Mouse (Mus musculus) liver, embryonic 14.5 days (tissue): ENCODE measurements around the gene Bcap29. TPM values are rescaled to one million over a fixed set of nuclear protein-coding genes. Genes with fewer than 3 reads are reported as not detected.

Source experiments
- ATAC-seq: fragments of 200-750 bp; cut with Nextera tagmentation; 2 replicates; pipeline ENCODE4 v1.8.0; 2017; ENCODE audit warnings: moderate number of reproducible peaks, mild to moderate bottlenecking, moderate library complexity; ENCODE audit not compliant: insufficient read depth
- DNase-seq, 3 experiments: peaks; one replicate each; pipeline ENCODE4 v3.0.0-alpha.2; 2012 to 2013; ENCODE audit warnings: low read depth in 3 of 3, low spot score in 3 of 3
- H3K27ac ChIP-seq: fragments of 300-500 bp; sonication (generic); 2 replicates; pipeline ENCODE4 v1.5.1; 2014; ENCODE audit warnings: moderate library complexity, mild to moderate bottlenecking, control low read depth, inconsistent platforms
- H3K27me3 ChIP-seq: fragments of 300-500 bp; sonication (generic); 2 replicates; pipeline ENCODE4 v1.6.1; 2014; ENCODE audit warnings: mild to moderate bottlenecking, low read length, moderate library complexity; ENCODE audit not compliant: control insufficient read depth, insufficient read depth
- H3K36me3 ChIP-seq: fragments of 300-500 bp; sonication (generic); replicated peaks from 2 replicates; pipeline ENCODE4 v1.6.1; 2014; ENCODE audit warnings: low read depth; ENCODE audit not compliant: control insufficient read depth, insufficient read depth
- H3K4me1 ChIP-seq, 2 experiments: fragments of 200-500 bp in 1 of 2; fragments of 300-500 bp in 1 of 2; sonication (generic) in 1 of 2; replicated peaks; 2 replicates each; pipeline ENCODE4 v1.6.1; 2012 to 2014; ENCODE audit warnings: antibody characterized with exemption in 1 of 2, inconsistent platforms in 1 of 2, low read length in 1 of 2; ENCODE audit not compliant: control insufficient read depth in 2 of 2, insufficient read depth in 2 of 2
- H3K4me2 ChIP-seq: fragments of 300-500 bp; sonication (generic); 2 replicates; pipeline ENCODE4 v1.6.1; 2014; ENCODE audit warnings: low read depth, mild to moderate bottlenecking, control low read depth, moderate library complexity
- H3K4me3 ChIP-seq, 2 experiments: fragments of 200-500 bp in 1 of 2; fragments of 300-500 bp in 1 of 2; sonication (generic) in 1 of 2; 2 replicates each; pipeline ENCODE4 v1.5.1; 2012 to 2014; ENCODE audit warnings: low read depth in 2 of 2, low read length in 2 of 2, mild to moderate bottlenecking in 2 of 2, control low read depth in 1 of 2, inconsistent platforms in 1 of 2, moderate library complexity in 1 of 2; ENCODE audit not compliant: insufficient read depth in 1 of 2
- H3K9ac ChIP-seq: fragments of 300-500 bp; sonication (generic); replicated peaks from 2 replicates; pipeline ENCODE4 v1.6.1; 2014; ENCODE audit warnings: mild to moderate bottlenecking, control low read depth, moderate library complexity
- H3K9me3 ChIP-seq: fragments of 300-500 bp; sonication (generic); 2 replicates; pipeline ENCODE4 v1.6.1; 2016; ENCODE audit warnings: low read length, mixed read lengths; ENCODE audit not compliant: control insufficient read depth
- CTCF ChIP-seq: IDR thresholded peaks from 2 replicates; pipeline ENCODE4 v1.5.1; 2016; ENCODE audit warnings: antibody characterized with exemption, low read depth, control low read depth
- EP300 ChIP-seq: IDR thresholded peaks from 2 replicates; pipeline ENCODE4 v1.6.1; 2016; ENCODE audit warnings: antibody characterized with exemption, low read depth
- WGBS: fragments of 180-500 bp; shearing (Covaris S2); extraction: QIAGEN DNeasy Blood & Tissue Kit; methylation state at CpG from one replicate; pipeline ENCODE4 v1.1.7; 2014; ENCODE audit not compliant: insufficient replicate concordance; 5-methylcytosine and 5-hydroxymethylcytosine counted together
- polyA plus RNA-seq, 2 experiments: library from polyadenylated mRNA; depleted of rRNA in 1 of 2; stranded (reverse) in 1 of 2; unstranded in 1 of 2; fragments of >200 nt; fragmentation: Nextera tagmentation in 1 of 2; extraction: Ambion mirVana in 1 of 2; gene quantifications; 2 replicates each; pipeline versions ENCODE4 v1.2.1 to v1.2.3; 2012 to 2014

The Bcap29 gene
- polyA plus RNA-seq, 2 experiments, result 8.5 to 29.7 TPM

- no peak for DNase-seq
- WGBS, result 60% methylated on average over 6 of the region's 6 CpGs
These were observed 30.9 kb downstream of the Bcap29 start for GRCm38 (mm10) chr12:31603586-31603985.

DNA sequence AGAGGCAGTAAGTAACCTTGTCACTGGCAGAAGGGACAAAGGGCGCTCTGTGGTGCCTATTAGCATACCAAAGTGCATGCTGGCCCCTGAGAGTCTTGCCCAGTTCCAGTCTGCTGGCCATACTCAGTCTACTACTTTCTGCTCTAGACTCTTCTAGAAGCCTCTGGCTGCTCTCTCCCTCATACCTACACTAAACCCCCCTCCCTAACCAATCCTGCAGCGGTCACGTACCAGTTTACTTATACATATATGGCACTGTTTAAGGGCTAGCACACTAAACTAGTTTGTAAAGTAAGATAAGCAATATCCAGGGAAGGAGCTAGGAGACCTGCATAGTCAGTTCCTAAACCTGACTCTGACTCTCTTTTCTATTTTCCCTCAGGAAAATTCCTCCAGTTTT, 40.2 kb downstream of the Bcap29 start:
- TF ChIP-seq CTCF, result no peak
- TF ChIP-seq EP300, result no peak
- 83% methylated on average over 3 of the region's 3 CpGs for WGBS
- no peaks in the 10 kb centered on the region for H3K4me1 ChIP-seq

More at GRCm38 (mm10) chr12:31603586-31603985, 30.9 kb downstream of the Bcap29 start:
- Histone ChIP-seq H3K4me3 (no peak overlapping the region), H3K27me3 (no peaks in the 10 kb centered on the region), H3K4me1 (no peaks in the 10 kb centered on the region), H3K36me3 (no peaks in the 10 kb centered on the region), H3K27ac (no peak overlapping the region), H3K9ac (no peak overlapping the region), H3K9me3 (no peaks in the 10 kb centered on the region), H3K4me2 (no peak overlapping the region)
- TF ChIP-seq EP300, result no peak
- TF ChIP-seq CTCF, result no peak
- ATAC-seq, result no peak

DNA sequence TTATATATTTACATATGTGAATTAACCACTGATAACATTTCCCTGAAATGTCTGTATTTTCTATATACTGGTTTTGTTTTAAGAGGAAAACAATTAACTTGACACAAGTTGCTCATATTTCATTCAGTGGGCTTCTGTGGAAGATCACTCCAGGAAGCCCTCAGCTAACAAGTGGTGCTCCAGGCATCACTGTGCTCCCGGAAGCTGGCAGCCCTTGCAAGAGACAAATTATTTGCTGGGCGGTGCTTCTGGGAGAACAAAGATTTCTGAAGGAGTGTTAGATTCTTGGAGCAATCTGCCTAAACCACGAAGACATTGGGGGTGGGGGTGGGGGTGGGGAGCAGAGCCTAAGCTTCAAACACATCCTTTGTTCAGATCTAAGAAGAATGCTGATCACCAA, 42.4 kb downstream of the Bcap29 start:
- TF ChIP-seq EP300 (no peak), CTCF (no peak)
- 40% methylated on average over 3 of the region's 3 CpGs for WGBS
- Histone ChIP-seq H3K27me3 (no peaks in the 10 kb centered on the region), H3K4me2 (no peak overlapping the region), H3K27ac (no peak overlapping the region), H3K9me3 (no peaks in the 10 kb centered on the region), H3K4me3 (no peak overlapping the region), H3K36me3 (no peaks in the 10 kb centered on the region), H3K9ac (no peak overlapping the region), H3K4me1 (no peaks in the 10 kb centered on the region)
- ATAC-seq, result no peak
- no peak for DNase-seq

More for the DNA sequence above, 40.2 kb downstream of the Bcap29 start:
- H3K36me3 ChIP-seq, result no peaks in the 10 kb centered on the region
- H3K9ac ChIP-seq, result no peak overlapping the region
- H3K4me2 ChIP-seq, result no peak overlapping the region
- no peak for ATAC-seq
- H3K27me3 ChIP-seq, result no peaks in the 10 kb centered on the region
- H3K4me3 ChIP-seq, result no peak overlapping the region
- DNase-seq, result no peak
- no peaks in the 10 kb centered on the region for H3K9me3 ChIP-seq
- H3K27ac ChIP-seq, result no peak overlapping the region

GRCm38 (mm10) chr12:31583726-31584125, 50.7 kb downstream of the Bcap29 start:
- ATAC-seq (no peak), DNase-seq (no peak)
- 57% methylated on average over 2 of the region's 2 CpGs for WGBS
- H3K4me1 ChIP-seq, result no peaks in the 10 kb centered on the region
- no peaks in the 10 kb centered on the region for H3K36me3 ChIP-seq
- H3K27me3 ChIP-seq, result no peaks in the 10 kb centered on the region
- no peak overlapping the region for H3K4me2 ChIP-seq
- TF ChIP-seq CTCF, result no peak
- no peaks in the 10 kb centered on the region for H3K9me3 ChIP-seq
- no peak overlapping the region for H3K4me3 ChIP-seq
- no peak overlapping the region for H3K9ac ChIP-seq
- H3K27ac ChIP-seq, result no peak overlapping the region

GRCm38 (mm10) chr12:31582081-31582480, 52.4 kb downstream of the Bcap29 start:
- Histone ChIP-seq H3K36me3 (no peaks in the 10 kb centered on the region), H3K4me2 (no peak overlapping the region), H3K9ac (no peak overlapping the region), H3K4me1 (no peaks in the 10 kb centered on the region), H3K9me3 (no peaks in the 10 kb centered on the region), H3K4me3 (no peak overlapping the region), H3K27ac (no peak overlapping the region), H3K27me3 (no peaks in the 10 kb centered on the region; the same call in 1 of the 2 replicates)
- DNase-seq, result no peak
- no peak for TF ChIP-seq CTCF
- no peak for TF ChIP-seq EP300
- ATAC-seq, result no peak
- 58% methylated on average over 5 of the region's 5 CpGs for WGBS
